Mouse (Mus musculus) G1E (cell line): Measurements from ENCODE around the gene Gpc6.

ENCODE experiments used
- CTCF ChIP-seq: IDR thresholded peaks from 2 replicates; pipeline ENCODE4 v1.5.1; 2012; ENCODE audit warnings: low read depth, low read length, inconsistent platforms, mixed read lengths
- GATA1 ChIP-seq: IDR thresholded peaks from 2 replicates; pipeline ENCODE4 v1.6.1; 2012; ENCODE audit warnings: borderline replicate concordance, low read length, inconsistent platforms, mixed read lengths
- GATA2 ChIP-seq: IDR thresholded peaks from 2 replicates; pipeline ENCODE4 v1.6.1; 2012; ENCODE audit warnings: low read depth, low read length, inconsistent platforms, borderline replicate concordance
- POLR2AphosphoS5 ChIP-seq: IDR thresholded peaks from 2 replicates; pipeline ENCODE4 v1.6.1; 2012; ENCODE audit warnings: low read depth, low read length, inconsistent platforms; ENCODE audit not compliant: insufficient replicate concordance
- TAL1 ChIP-seq: conservative IDR thresholded peaks from 2 replicates; pipeline ENCODE4 v1.6.1; 2012; ENCODE audit warnings: low read depth, low read length, inconsistent platforms, mixed read lengths

DNA sequence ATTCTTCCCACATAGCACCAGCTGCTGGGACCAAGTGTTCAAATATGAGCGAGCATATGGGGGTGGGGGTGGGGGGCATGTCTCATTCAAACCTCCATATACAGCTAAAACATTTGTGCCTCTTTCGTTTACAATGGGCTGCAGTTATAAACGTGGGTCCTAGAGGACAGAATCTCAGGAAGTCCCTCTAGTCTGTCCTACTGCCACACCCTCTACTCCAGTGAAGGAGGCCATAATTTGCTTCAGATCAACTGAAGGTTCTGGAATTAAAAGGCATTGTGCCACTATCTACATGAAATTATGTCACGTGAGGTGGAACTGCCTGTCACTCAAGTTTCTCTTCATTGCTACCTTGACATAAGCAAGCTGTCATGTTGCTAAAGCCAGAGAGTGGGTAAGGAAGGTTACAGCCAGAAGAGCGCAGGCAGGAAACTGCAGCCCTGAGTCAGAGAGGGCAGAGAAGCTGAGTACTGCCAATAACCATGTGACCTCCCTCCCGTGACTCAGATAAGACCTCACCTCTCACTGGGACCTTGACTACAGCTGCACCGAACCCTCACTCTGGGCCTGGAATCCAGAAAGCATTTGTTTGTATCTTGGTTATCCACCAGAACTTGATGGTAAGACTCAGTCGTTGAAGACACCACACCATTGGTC, 1067.6 kb downstream of the Gpc6 start:
- TF ChIP-seq CTCF: no peak
- no peak for TF ChIP-seq GATA1
- TF ChIP-seq GATA2: no peak
- no peak for TF ChIP-seq TAL1
- no peak for TF ChIP-seq POLR2AphosphoS5
